Mouse (Mus musculus): ENCODE data around the gene Sri.

Sri gene

DNA sequence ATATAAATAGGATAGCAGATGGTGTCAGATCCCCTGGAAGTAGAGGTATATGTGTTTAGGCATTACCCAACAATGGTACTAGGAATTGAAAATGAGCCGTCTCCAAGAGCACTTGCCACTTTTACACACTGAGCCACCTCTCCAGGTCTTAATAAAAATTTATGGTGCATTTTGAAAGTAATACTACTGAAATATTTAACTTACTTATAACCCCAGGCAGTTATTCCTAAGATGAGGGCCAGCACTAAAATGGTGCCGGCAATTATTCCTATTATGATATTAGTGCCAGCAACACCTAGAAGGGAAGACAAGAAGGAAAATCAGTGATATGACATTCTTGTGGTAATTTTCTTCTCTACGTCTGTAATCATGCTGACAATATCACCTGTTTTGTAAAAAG is 65.8 kb downstream of the Sri start:
- no peak for DNase-seq (ENCODE audit: low spot score in 2 of 2)

- no peak for DNase-seq (ENCODE audit: low spot score in 2 of 2)
Measured at GRCm38 (mm10) chr5:8112246-8112645, 66.4 kb downstream of the Sri start.

GRCm38 (mm10) chr5:8116561-8117168 is 70.8 kb downstream of the Sri start:
- no peak for DNase-seq (ENCODE audit: low spot score in 2 of 2)

Data from urinary bladder, postnatal 36 days (tissue).